Mouse (Mus musculus) cerebellum, adult (tissue): Measurements from ENCODE around the gene Epha8.
A peak's percentile ranks its signal among the peaks of the same experiment; 100 is the strongest.

Experiments
- ATAC-seq: cut with Nextera tagmentation; 2 replicates; pipeline ENCODE4 v1.9.2; 2017; ENCODE audit warnings: mild to moderate bottlenecking, moderate library complexity, mixed read lengths; ENCODE audit not compliant: insufficient number of reproducible peaks, low FRiP score, low TSS enrichment

The Epha8 gene

GRCm38 (mm10) chr4:136960581-136960980 is 4.0 kb upstream of the Epha8 start:
- ATAC-seq: no peak

- no peak for ATAC-seq
Observed at GRCm38 (mm10) chr4:136960068-136960467, 3.5 kb upstream of the Epha8 start.

- ATAC-seq: no peak
Observed at GRCm38 (mm10) chr4:136954562-136954961, 2.1 kb downstream of the Epha8 start.

GRCm38 (mm10) chr4:136949266-136949989 is 7.2 kb downstream of the Epha8 start:
- no peak for ATAC-seq

GRCm38 (mm10) chr4:136945397-136945796 is 11.2 kb downstream of the Epha8 start:
- no peak for ATAC-seq

GRCm38 (mm10) chr4:136944558-136945350 is 11.9 kb downstream of the Epha8 start:
- no peak for ATAC-seq

GRCm38 (mm10) chr4:136943175-136943574 is 13.4 kb downstream of the Epha8 start:
- no peak for ATAC-seq

- no peak for ATAC-seq
Observed at GRCm38 (mm10) chr4:136942761-136943160, 13.9 kb downstream of the Epha8 start.

- ATAC-seq: no peak
Observed at GRCm38 (mm10) chr4:136937935-136938334, 18.7 kb downstream of the Epha8 start.

- peak; percentile 59; the same call in 1 of the 2 replicates for ATAC-seq
Observed at GRCm38 (mm10) chr4:136937344-136937743, 19.3 kb downstream of the Epha8 start.

GRCm38 (mm10) chr4:136934746-136935613 is 21.6 kb downstream of the Epha8 start:
- no peak for ATAC-seq

- ATAC-seq: no peak
Observed at GRCm38 (mm10) chr4:136930474-136930873, 26.1 kb downstream of the Epha8 start.

- ATAC-seq: 0 out of 2 replicates have a peak, but pooled peaks have one; percentile 61
Observed at GRCm38 (mm10) chr4:136928928-136929327, 27.7 kb downstream of the Epha8 start.

GRCm38 (mm10) chr4:136925804-136926203 is 30.8 kb downstream of the Epha8 start:
- no peak for ATAC-seq

GRCm38 (mm10) chr4:136924529-136924928 is 32.1 kb downstream of the Epha8 start:
- no peak for ATAC-seq

GRCm38 (mm10) chr4:136919526-136919925 is 37.1 kb downstream of the Epha8 start:
- ATAC-seq: no peak

GRCm38 (mm10) chr4:136918834-136919233 is 37.8 kb downstream of the Epha8 start:
- no peak for ATAC-seq

- no peak for ATAC-seq
Observed at GRCm38 (mm10) chr4:136917165-136917524, 39.5 kb downstream of the Epha8 start.

GRCm38 (mm10) chr4:136916359-136917164 is 40.1 kb downstream of the Epha8 start:
- 0 out of 2 replicates have a peak, but pooled peaks have one; percentile 45 for ATAC-seq

- no peak for ATAC-seq
Observed at GRCm38 (mm10) chr4:136912841-136913240, 43.8 kb downstream of the Epha8 start.
